Mouse (Mus musculus) heart, adult 8-10 months (tissue): ENCODE results near the gene Ivns1abp. TPM values are rescaled to one million over a fixed set of nuclear protein-coding genes. Genes with fewer than 3 reads are reported as not detected.
"Not testable (repeated sequence)": the region's sequence is repeated elsewhere in the genome, so short reads cannot be mapped to it uniquely, and the experiment has no call there.

Source experiments
- DNase-seq: peaks from one replicate; pipeline ENCODE4 v3.0.0; 2022; ENCODE audit warnings: low spot score
- total RNA-seq, 4 experiments: library from RNA; stranded (reverse); gene quantifications; 2 replicates each; pipeline ENCODE4 v1.2.4; 2022

Ivns1abp gene
- total RNA-seq, 4 experiments from 2014 or later: 828 to 896 (median 874) TPM

GRCm38 (mm10) chr1:151342311-151342710, 2.0 kb upstream of the Ivns1abp start:
- DNase-seq: no peak

- DNase-seq: peak; percentile 60
These were observed 1.3 kb upstream of the Ivns1abp start for GRCm38 (mm10) chr1:151342968-151343367.

GRCm38 (mm10) chr1:151343571-151344282, 550 bp upstream of the Ivns1abp start:
- DNase-seq: no peak

GRCm38 (mm10) chr1:151345109-151345862, 1.0 kb downstream of the Ivns1abp start:
- peak; percentile 93 for DNase-seq

- no peak for DNase-seq
These were observed 1.6 kb downstream of the Ivns1abp start for GRCm38 (mm10) chr1:151345863-151346195.

- DNase-seq: no peak
These were observed 2.4 kb downstream of the Ivns1abp start for GRCm38 (mm10) chr1:151346681-151347127.

GRCm38 (mm10) chr1:151348293-151348692, 4.0 kb downstream of the Ivns1abp start:
- DNase-seq: not testable (repeated sequence)

- DNase-seq: peak; percentile 26
These were observed 8.6 kb downstream of the Ivns1abp start for GRCm38 (mm10) chr1:151352911-151353310.

GRCm38 (mm10) chr1:151355994-151356393, 11.7 kb downstream of the Ivns1abp start:
- no peak for DNase-seq

- no peak for DNase-seq
These were observed 15.1 kb downstream of the Ivns1abp start for GRCm38 (mm10) chr1:151359374-151359773.

GRCm38 (mm10) chr1:151366944-151367605, 22.8 kb downstream of the Ivns1abp start:
- DNase-seq: no peak

GRCm38 (mm10) chr1:151367721-151368324, 23.5 kb downstream of the Ivns1abp start:
- DNase-seq: no peak

- DNase-seq: no peak
These were observed 24.2 kb downstream of the Ivns1abp start for GRCm38 (mm10) chr1:151368444-151368843.

- no peak for DNase-seq
These were observed 26.3 kb downstream of the Ivns1abp start for GRCm38 (mm10) chr1:151370573-151370972.

GRCm38 (mm10) chr1:151371543-151371942, 27.3 kb downstream of the Ivns1abp start:
- no peak for DNase-seq

GRCm38 (mm10) chr1:151372823-151373222, 28.5 kb downstream of the Ivns1abp start:
- DNase-seq: no peak

GRCm38 (mm10) chr1:151377353-151377752, 33.1 kb downstream of the Ivns1abp start:
- DNase-seq: no peak

- DNase-seq: no peak
These were observed 45.8 kb downstream of the Ivns1abp start for GRCm38 (mm10) chr1:151390029-151390428.

- DNase-seq: no peak
These were observed 65.5 kb downstream of the Ivns1abp start for GRCm38 (mm10) chr1:151409827-151410226.
